Mouse (Mus musculus) lung, postnatal 0 days (tissue): ENCODE data around the gene Gm17783.

Source experiments
- CTCF ChIP-seq: IDR thresholded peaks from 2 replicates; pipeline ENCODE4 v1.5.1; 2016; ENCODE audit warnings: antibody characterized with exemption, mild to moderate bottlenecking
- EP300 ChIP-seq: IDR thresholded peaks from 2 replicates; pipeline ENCODE4 v1.6.1; 2016; ENCODE audit warnings: antibody characterized with exemption, mild to moderate bottlenecking, control low read depth

GRCm38 (mm10) chr16:45547982-45548381, 16.1 kb upstream of the Gm17783 start:
- no peak for TF ChIP-seq CTCF
- no peak for TF ChIP-seq EP300
